Comparison of ENCODE assay signal across 22 mouse cellular contexts in the genomic region with DNA sequence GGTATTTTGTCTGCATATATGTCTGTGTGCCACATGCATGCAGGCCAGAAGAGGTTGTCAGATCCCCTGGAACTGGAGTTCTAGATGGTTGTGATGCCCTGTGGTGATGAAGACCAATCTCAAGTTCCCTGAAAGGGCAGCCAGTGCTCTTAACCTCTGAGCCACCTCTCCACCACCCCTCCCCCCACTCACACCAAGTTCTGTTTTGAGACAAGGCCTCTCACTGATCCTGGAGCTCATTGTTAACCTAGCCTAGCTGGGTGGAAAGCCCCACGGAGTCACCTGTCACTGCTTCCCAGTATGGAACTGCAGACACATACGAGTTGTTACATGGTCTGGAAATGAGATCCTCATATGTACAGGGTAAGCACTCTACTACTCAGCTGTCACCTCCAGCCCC. TPM values are rescaled to one million over a fixed set of nuclear protein-coding genes. Genes with fewer than 3 reads are reported as not detected.
DNase-seq lines count a peak whose midpoint lies in the region; ATAC-seq and TF ChIP-seq lines count a peak whose summit lies in the region.
"Had no signal": no experiment of that assay in that cellular context is flagged by ENCODE, and none has a peak within 500 bp of the region (broad histone marks: within the 10 kb centered on the region; RNA-seq: fewer than 3 reads in every experiment).

No protein-coding gene starts in this region.

- no peaks in the 10 kb centered on the region for H3K79me2 ChIP-seq in CH12.LX (replicated peaks; ENCODE audit: control insufficient read depth, extremely low read depth, insufficient read depth, poor library complexity, severe bottlenecking)

- no peaks in the 10 kb centered on the region for H3K27me3 ChIP-seq in limb, embryonic 14.5 days (ENCODE audit: control insufficient read depth, insufficient read depth, low read length)
- no peaks in the 10 kb centered on the region for H3K27me3 ChIP-seq in limb, embryonic 10.5 days (ENCODE audit: low read depth, poor library complexity, severe bottlenecking)
- no peaks in the 10 kb centered on the region for H3K27me3 ChIP-seq in CH12.LX (replicated peaks)

- H3K4me1 ChIP-seq in limb, embryonic 14.5 days (ENCODE audit: control insufficient read depth, insufficient read depth, low read length), result peaks cover 13% of the 10 kb centered on the region; the same call in 1 of the 2 replicates
- peaks cover 4% of the 10 kb centered on the region; the same call in 1 of the 2 replicates for H3K4me1 ChIP-seq in limb, embryonic 10.5 days
- H3K4me1 ChIP-seq in CH12.LX (ENCODE audit: control insufficient read depth in 1 of 2, insufficient read depth in 2 of 2), result peaks cover 7 to 29% of the 10 kb centered on the region in 2 experiments; a peak in 3 of 4 replicates

- H3K4me3 ChIP-seq in limb, embryonic 14.5 days (replicated peaks; ENCODE audit: low read length), result no peak overlapping the region
- no peak overlapping the region for H3K4me3 ChIP-seq in limb, embryonic 10.5 days
- H3K4me3 ChIP-seq in CH12.LX (replicated peaks in 1 of 3; ENCODE audit: low read depth in 2 of 3, low read length in 2 of 3, poor library complexity in 1 of 3), result no peak overlapping the region

- WGBS in limb, embryonic 14.5 days, result 66% methylated on average over 2 of the region's 2 CpGs
- WGBS in limb, embryonic 10.5 days, result 83% methylated on average over 2 of the region's 2 CpGs

- no peak for TF ChIP-seq CTCF in CH12.LX (conservative IDR thresholded peaks at IDR 0.05 in 1 of 2, IDR thresholded peaks at IDR 0.05 in 1 of 2; ENCODE audit: low read depth in 2 of 2, low read length in 2 of 2)

- H3K36me3 ChIP-seq in limb, embryonic 14.5 days (ENCODE audit: control insufficient read depth, insufficient read depth, low read length), result no peaks in the 10 kb centered on the region
- no peaks in the 10 kb centered on the region for H3K36me3 ChIP-seq in limb, embryonic 10.5 days
- no peaks in the 10 kb centered on the region for H3K36me3 ChIP-seq in CH12.LX (replicated peaks in 1 of 2; ENCODE audit: control insufficient read depth in 1 of 2, insufficient read depth in 1 of 2, low read length in 1 of 2)
- H3K36me3 ChIP-seq: G1E had no signal

- H3K9me3 ChIP-seq in limb, embryonic 14.5 days (ENCODE audit: control insufficient read depth, low read length), result no peaks in the 10 kb centered on the region
- H3K9me3 ChIP-seq in limb, embryonic 10.5 days (replicated peaks), result no peaks in the 10 kb centered on the region
- H3K9me3 ChIP-seq in CH12.LX (replicated peaks; ENCODE audit: low read length), result no peaks in the 10 kb centered on the region
- H3K9me3 ChIP-seq: G1E had no signal

- in situ Hi-C loops in CH12.LX (cut with MboI; ENCODE audit: low pct_ligation_motif_present, low pct_unique_long_range_greater_than_20kb, low sequenced_read_pairs), result no loop called here

- no peak overlapping the region for H3K27ac ChIP-seq in limb, embryonic 14.5 days (replicated peaks; ENCODE audit: low read depth, low read length)
- no peak overlapping the region for H3K27ac ChIP-seq in limb, embryonic 10.5 days
- H3K27ac ChIP-seq in CH12.LX (ENCODE audit: insufficient read depth, low read depth), result no peak overlapping the region

- H3K9ac ChIP-seq in limb, embryonic 14.5 days (ENCODE audit: low read depth, low read length, severe bottlenecking), result 0 out of 2 replicates have a peak overlapping the region, but pooled peaks have one; percentile 1
- H3K9ac ChIP-seq in CH12.LX (ENCODE audit: insufficient read depth, low read depth), result no peak overlapping the region

- no peak overlapping the region for H3K4me2 ChIP-seq in limb, embryonic 14.5 days (replicated peaks; ENCODE audit: low read depth, low read length, severe bottlenecking)
- no peak overlapping the region for H3K4me2 ChIP-seq in CH12.LX (ENCODE audit: insufficient read depth, low read depth, poor library complexity, severe bottlenecking)

- dilution Hi-C loops in CH12.LX (cut with MboI; ENCODE audit: extremely low pct_ligation_motif_present, extremely low pct_unique_long_range_greater_than_20kb, low sequenced_read_pairs), result no loop called here

- no peak for TF ChIP-seq POLR2A in limb, embryonic 14.5 days (IDR thresholded peaks at IDR 0.05; ENCODE audit: borderline replicate concordance, extremely low read depth, insufficient read depth, insufficient read length)
- TF ChIP-seq POLR2A in CH12.LX (IDR thresholded peaks at IDR 0.05; ENCODE audit: low read depth, low read length), result no peak

- TF ChIP-seq RAD21 in CH12.LX (IDR thresholded peaks at IDR 0.05; ENCODE audit: low read depth, low read length), result no peak

- no peak for ATAC-seq in limb, embryonic 14.5 days (ENCODE audit: low FRiP score, low read depth)
- ATAC-seq: activated CD4-positive, CD25-positive, alpha-beta regulatory T cell, adult 4 months; CD4-positive, CD25-positive, alpha-beta regulatory T cell, adult 4 months; Patski had no signal

- TF ChIP-seq EP300 in CH12.LX (IDR thresholded peaks at IDR 0.05; ENCODE audit: low read length), result 0 out of 2 replicates have a peak, but pooled peaks have one; percentile 11

- no peak for DNase-seq in limb, embryonic 14.5 days (ENCODE audit: low spot score)
- DNase-seq in limb, embryonic 10.5 days (ENCODE audit: low spot score), result no peak
- DNase-seq in CH12.LX (ENCODE audit: extremely low read depth), result peak; percentile 48
- DNase-seq in right cerebral cortex, postnatal 36 days (ENCODE audit: low spot score in 2 of 2), result no peak
- DNase-seq: adrenal gland, adult 2 months; adrenal gland, adult 8-10 months; adrenal gland, postnatal 10 days; adrenal gland, postnatal 14 days; adrenal gland, postnatal 25 days; adrenal gland, postnatal 36 days; B cell, adult 2 months; cerebellum, adult 11 months; cerebellum, adult 11-12 months; cerebellum, adult 18-20 months; cerebellum, adult 2 months had no signal

TF ChIP-seq in CH12.LX, 34 proteins besides CTCF, POLR2A, EP300 and RAD21:
- no peak for TF ChIP-seq MAX (IDR thresholded peaks at IDR 0.05; ENCODE audit: low read length)
- TF ChIP-seq IRF4 (IDR thresholded peaks at IDR 0.05; ENCODE audit: low read depth, low read length), result peak; percentile 70
- peak; percentile 24; the same call in 1 of the 2 replicates for TF ChIP-seq TCF12 (IDR thresholded peaks at IDR 0.05; ENCODE audit: low read depth, low read length)
- TF ChIP-seq ETS1 (conservative IDR thresholded peaks at IDR 0.05; ENCODE audit: low read depth, low read length), result 0 out of 2 replicates have a peak, but pooled peaks have one; percentile 6
- peak; percentile 62; the same call in 1 of the 2 replicates for TF ChIP-seq CHD2 (IDR thresholded peaks at IDR 0.05; ENCODE audit: low read length)

RNA-seq across cellular contexts. Expression of a gene that starts 9.4 kb away (rescaled TPM):
- 17.4 and 29.6 TPM in 2 replicates for polyA plus RNA-seq in limb, embryonic 14.5 days (2012; rRNA removed)
- polyA plus RNA-seq in limb, embryonic 14.5 days (2014; fragmentation: Nextera tagmentation; extraction: Ambion mirVana), result 58.8 and 64.3 TPM in 2 replicates
- polyA plus RNA-seq in limb, embryonic 10.5 days (2016; fragmentation: Nextera tagmentation; extraction: Ambion mirVana), result 53.0 and 56.4 TPM in 2 replicates
- 21.2 and 30.3 TPM in 2 replicates for total RNA-seq in CH12.LX (2012; rRNA removed)
- 53.6 and 53.9 TPM in 2 replicates for total RNA-seq in CH12.LX (2014; rRNA removed)
- 63.7 and 66.3 TPM in 2 replicates for polyA plus RNA-seq in CH12.LX (2012; ENCODE audit: insufficient read length, low read depth)

RNA-seq across cellular contexts. Expression of a gene that starts 9.9 kb away (rescaled TPM):
- 1.5 and 2.7 TPM in 2 replicates for polyA plus RNA-seq in limb, embryonic 14.5 days (2012; rRNA removed)
- polyA plus RNA-seq in limb, embryonic 14.5 days (2014; fragmentation: Nextera tagmentation; extraction: Ambion mirVana), result 1.6 and 2.4 TPM in 2 replicates
- polyA plus RNA-seq in limb, embryonic 10.5 days (2016; fragmentation: Nextera tagmentation; extraction: Ambion mirVana), result 0.23 and 0.53 TPM in 2 replicates
- total RNA-seq in CH12.LX (2012; rRNA removed), result not detected in 2 replicates
- total RNA-seq in CH12.LX (2014; rRNA removed), result not detected in 2 replicates
- not detected in 2 replicates for polyA plus RNA-seq in CH12.LX (2012; ENCODE audit: insufficient read length, low read depth)
- total RNA-seq: adrenal gland, adult 18-20 months; adrenal gland, postnatal 14 days; adrenal gland, postnatal 25 days; adrenal gland, postnatal 36 days; G1E; MEL had no signal
- polyA plus RNA-seq: activated CD4-positive, CD25-positive, alpha-beta regulatory T cell, adult 4 months; adrenal gland, adult 2 months; C2C12; CD4-positive, CD25-positive, alpha-beta regulatory T cell, adult 4 months; G1E had no signal
